In the genomic region with DNA sequence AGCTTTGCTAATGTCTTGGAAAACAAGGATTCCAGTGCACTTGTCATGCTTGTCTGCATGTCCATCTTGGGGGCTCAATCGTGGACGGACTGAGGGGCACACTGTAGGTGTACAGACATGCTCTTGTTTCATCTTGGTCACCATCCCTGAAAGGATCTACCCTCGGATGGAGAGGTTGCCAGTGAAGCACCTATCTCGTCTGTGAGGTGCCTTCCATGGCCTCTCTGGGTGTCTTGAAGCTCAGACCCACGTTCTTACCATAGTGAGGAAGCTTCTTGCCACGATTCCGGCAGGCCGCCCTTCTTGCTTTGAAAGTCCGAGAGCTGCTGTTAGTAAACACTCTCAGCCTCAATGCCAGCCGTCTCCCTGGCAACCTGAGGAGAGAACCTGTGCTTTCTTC, we compare ENCODE assay signal across 26 mouse cellular contexts.
"Had no signal": no experiment of that assay in that cellular context is flagged by ENCODE, and none has a peak within 500 bp of the region (broad histone marks: within the 10 kb centered on the region; RNA-seq: fewer than 3 reads in every experiment).

No protein-coding gene starts in this region.

- H3K9me3 ChIP-seq: heart, embryonic 12.5 days; heart, embryonic 13.5 days; heart, embryonic 15.5 days; hindbrain, embryonic 10.5 days; hindbrain, embryonic 12.5 days; hindbrain, embryonic 13.5 days; hindbrain, embryonic 15.5 days; intestine, embryonic 15.5 days; kidney, embryonic 15.5 days had no signal

- H3K4me3 ChIP-seq: heart, adult 2 months; heart, embryonic 12.5 days; heart, embryonic 13.5 days; heart, embryonic 15.5 days; hindbrain, embryonic 10.5 days; hindbrain, embryonic 12.5 days; hindbrain, embryonic 13.5 days; hindbrain, embryonic 15.5 days; intestine, embryonic 15.5 days; kidney, embryonic 15.5 days; left cerebral cortex, adult 2 months had no signal

- H3K4me1 ChIP-seq: heart, embryonic 12.5 days; heart, embryonic 13.5 days; heart, embryonic 15.5 days; hindbrain, embryonic 10.5 days; hindbrain, embryonic 12.5 days; hindbrain, embryonic 15.5 days; intestine, embryonic 15.5 days had no signal

- H3K27me3 ChIP-seq: heart, embryonic 12.5 days; heart, embryonic 13.5 days; heart, embryonic 15.5 days; hindbrain, embryonic 12.5 days; hindbrain, embryonic 13.5 days; hindbrain, embryonic 15.5 days; intestine, embryonic 15.5 days; kidney, embryonic 15.5 days had no signal

- DNase-seq: heart, adult 2 months; heart, postnatal 14 days; kidney, adult 11 months; kidney, adult 18-20 months; kidney, adult 2 months; kidney, adult 8-10 months; kidney, adult 9 months; kidney, postnatal 10 days; kidney, postnatal 14 days; kidney, postnatal 25 days; kidney, postnatal 36 days; kidney, postnatal 4 days; layer of hippocampus, postnatal 36 days had no signal

- H3K27ac ChIP-seq: heart, adult 2 months; heart, embryonic 13.5 days; heart, embryonic 15.5 days; hindbrain, embryonic 10.5 days; hindbrain, embryonic 12.5 days; hindbrain, embryonic 13.5 days; hindbrain, embryonic 14.5 days; hindbrain, embryonic 15.5 days; hindbrain, postnatal 0 days; intestine, embryonic 15.5 days; kidney, embryonic 15.5 days; kidney, postnatal 0 days; left cerebral cortex, adult 2 months had no signal
